Mouse (Mus musculus): ENCODE results near the gene Slitrk5.
"Not testable (repeated sequence)": the region's sequence is repeated elsewhere in the genome, so short reads cannot be mapped to it uniquely, and the experiment has no call there.

Slitrk5 gene

DNA sequence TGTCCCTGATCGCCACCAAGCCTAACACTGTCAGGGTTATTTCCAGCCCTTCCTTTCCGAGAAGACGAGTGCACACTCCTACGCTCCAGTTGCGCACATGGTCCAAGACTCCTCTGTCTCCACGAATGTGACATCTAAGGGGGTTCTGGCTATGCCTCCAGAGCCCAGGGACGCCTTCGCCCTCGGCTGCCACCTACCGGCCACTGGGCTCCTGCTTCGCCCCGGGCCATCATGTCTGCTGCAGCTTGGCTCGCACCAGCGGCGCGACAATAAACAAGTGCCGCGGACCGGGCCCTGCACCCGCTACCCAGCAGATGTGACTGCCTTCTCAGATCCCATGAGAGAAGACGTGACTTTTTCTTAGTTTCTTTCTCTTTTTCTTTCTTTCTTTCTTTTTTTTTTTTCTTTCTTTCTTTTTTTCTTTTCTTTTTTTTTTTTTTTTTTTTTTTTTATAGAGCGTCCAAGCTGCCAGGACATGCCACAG, at the start of gene Slitrk5:
Gene Slitrk5 (plus strand): TSS at position 434 of the 484 bp plus-strand sequence.
- in situ Hi-C loops (cut with MboI, MseI): no loop called here

DNA sequence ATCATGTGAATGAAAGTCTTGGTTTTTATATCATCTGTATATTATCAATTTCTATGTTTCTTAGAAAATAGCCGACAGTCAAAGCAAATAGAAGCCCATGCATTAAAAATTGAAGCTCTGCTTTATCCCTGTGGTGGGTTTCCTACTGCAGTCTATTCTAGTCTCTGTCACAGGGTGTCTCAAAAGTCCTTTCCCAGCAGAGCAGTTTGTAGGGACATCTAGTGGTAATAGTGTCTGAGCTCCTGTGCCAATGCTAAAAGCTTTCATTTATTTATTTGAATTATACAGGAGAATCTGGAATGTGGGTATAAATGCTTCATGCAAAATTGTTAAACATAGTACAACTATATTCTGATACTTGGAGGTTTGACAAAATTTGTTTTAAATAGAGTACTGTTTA, 2.0 kb upstream of the Slitrk5 start:
- in situ Hi-C loops (cut with MboI, MseI): no loop called here

DNA sequence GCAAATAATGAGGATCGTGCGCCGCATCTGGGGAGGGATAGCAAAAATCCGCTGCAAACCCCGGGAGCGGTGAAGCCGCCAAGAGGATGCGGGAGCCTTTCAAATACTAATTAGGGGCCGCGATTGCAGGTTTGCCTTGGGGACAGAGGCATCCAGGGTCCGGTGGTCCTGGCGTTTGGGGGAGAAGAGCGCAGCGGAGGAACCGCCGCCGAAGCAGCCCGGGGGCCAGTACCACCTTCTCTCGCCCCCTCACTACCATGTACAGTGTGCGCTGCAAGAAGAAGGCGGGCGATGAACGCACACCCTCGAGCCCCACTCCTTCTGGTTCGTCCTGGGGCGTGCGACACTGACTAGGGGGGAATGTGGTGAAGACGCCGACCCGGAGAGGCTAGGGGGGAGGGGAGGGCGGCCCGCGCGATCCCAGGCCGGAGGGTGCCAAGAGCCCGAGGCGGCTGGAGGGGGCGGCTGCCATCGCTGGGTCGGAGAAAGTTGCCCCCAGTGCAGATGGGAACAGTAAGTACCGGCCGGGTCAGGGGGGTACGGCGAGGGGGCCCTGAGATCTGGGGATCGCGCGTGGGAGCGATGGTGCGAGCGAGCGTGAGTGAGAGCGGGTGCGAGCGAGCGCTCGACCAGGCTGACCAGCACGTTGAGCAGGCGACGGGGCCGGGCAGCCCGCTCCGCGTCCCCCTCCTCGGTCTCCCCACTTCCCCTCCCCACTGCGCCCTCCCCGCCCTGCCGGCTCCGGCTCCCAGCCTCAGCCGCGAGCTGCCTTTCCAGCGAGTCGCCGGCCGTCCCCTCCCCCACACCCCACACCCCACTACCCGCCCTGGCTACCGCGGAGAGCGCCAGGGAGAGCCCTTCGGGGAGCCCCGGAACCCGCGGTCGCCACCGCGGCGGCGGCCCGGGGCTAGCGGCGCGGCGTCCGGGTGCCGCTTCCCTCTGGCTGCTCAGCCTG, 591 bp downstream of the Slitrk5 start:
- in situ Hi-C loops (cut with MboI, MseI): no loop called here

DNA sequence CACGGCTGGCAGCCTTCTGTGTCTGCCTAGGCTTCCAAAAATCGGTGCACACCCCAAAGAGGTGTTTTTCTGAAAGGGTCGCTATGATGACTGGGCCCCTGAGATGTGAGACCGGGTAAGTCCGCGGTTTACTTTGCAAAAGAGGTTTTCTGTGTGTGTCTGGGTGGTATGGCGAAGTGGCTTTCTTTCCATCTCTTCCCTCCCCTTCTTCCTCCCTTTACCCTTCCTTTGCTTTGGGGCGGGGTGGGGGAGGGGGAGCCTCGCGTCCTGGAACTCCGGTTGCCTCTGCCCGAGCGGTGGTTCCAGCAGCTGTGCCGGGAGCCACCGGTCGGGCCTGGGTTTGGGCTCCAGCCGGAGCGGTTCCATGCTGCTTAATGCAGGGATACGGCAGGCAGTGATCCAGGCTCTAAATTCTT, 1.3 kb downstream of the Slitrk5 start:
- in situ Hi-C loops (cut with MboI, MseI): no loop called here

DNA sequence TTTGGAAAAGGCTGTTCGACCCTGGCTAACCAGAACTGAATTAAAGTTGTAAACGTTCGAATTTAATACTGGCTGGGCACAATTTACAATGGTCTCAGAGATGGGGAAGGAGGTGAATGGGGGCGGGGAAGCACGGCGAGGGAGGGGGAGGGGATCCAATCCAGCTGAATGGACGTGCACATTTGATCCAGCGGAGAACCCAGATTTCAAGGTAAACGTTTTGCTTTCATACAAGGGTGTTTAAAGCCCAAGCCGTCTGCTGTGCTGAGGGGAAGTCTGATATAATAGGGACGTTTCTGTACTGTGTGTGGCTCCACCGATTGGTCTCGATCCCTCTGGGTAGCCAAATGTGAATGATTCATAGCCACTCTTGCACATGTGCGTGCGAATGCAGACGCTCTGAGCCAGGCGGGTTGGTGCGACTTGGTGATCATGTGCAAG, 2.0 kb downstream of the Slitrk5 start:
- in situ Hi-C loops (cut with MboI, MseI): no loop called here

DNA sequence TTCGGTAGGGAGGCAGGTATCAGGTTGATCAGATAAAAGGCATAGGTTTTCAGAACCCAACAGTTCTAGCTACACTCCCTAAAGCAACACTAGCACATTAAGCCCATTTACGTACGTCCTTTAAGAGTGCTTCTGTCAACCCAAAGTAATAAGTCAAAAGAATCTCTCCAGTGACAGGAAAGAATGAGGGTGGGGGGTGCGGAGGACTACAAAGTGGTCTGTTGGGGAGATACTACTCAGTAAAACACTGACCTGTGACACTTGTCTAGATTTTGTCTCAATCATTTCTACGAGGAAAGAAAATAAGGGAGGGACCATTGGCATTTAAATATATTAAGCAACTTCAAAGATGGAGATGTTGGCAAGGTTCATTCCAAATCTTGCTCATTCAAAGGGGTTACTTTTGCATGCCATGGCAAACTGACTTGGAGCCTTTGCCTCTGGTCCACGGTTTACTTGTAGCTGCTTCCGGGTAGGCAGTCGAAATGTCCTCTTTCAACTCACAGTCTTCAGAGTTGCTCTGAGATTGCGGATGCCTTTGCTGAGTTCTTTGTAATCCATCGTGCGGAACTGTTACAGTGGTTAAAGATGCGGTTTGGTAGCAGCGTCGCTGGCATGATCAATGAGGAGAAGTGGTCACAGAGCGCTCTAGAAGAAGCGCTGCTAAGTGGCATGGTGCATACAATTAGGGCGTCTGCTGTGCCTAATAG, 2.6 kb downstream of the Slitrk5 start:
- in situ Hi-C loops (cut with MboI, MseI): no loop called here

DNA sequence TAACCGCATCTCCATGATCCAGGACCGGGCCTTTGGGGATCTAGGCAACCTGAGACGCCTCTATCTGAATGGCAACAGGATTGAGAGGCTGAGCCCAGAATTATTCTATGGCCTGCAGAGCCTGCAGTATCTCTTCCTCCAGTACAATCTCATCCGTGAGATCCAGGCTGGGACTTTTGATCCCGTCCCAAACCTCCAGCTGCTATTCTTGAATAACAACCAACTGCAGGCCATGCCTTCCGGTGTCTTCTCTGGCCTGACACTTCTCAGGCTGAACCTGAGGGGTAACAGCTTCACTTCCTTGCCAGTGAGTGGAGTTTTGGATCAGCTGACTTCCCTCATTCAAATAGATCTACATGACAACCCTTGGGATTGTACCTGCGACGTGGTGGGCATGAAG, 5.4 kb downstream of the Slitrk5 start:
- in situ Hi-C loops (cut with MboI, MseI): no loop called here

DNA sequence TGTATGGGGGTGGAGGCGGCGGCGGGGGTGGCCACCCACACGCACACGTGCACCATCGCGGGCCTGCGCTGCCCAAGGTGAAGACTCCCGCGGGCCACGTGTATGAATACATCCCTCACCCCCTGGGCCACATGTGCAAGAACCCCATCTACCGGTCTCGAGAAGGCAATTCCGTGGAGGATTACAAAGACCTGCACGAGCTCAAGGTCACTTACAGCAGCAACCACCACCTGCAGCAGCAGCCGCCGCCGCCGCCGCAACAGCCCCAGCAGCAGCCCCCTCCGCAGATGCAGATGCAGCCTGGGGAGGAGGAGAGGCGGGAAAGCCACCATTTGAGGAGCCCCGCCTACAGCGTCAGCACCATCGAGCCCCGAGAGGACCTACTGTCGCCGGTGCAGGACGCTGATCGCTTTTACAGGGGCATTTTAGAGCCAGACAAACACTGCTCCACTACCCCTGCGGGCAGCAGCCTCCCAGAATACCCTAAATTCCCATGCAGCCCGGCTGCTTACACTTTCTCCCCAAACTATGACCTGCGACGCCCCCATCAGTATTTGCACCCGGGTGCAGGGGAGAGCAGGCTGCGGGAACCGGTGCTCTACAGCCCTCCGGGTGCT, 6.3 kb downstream of the Slitrk5 start:
- in situ Hi-C loops (cut with MboI, MseI): no loop called here

DNA sequence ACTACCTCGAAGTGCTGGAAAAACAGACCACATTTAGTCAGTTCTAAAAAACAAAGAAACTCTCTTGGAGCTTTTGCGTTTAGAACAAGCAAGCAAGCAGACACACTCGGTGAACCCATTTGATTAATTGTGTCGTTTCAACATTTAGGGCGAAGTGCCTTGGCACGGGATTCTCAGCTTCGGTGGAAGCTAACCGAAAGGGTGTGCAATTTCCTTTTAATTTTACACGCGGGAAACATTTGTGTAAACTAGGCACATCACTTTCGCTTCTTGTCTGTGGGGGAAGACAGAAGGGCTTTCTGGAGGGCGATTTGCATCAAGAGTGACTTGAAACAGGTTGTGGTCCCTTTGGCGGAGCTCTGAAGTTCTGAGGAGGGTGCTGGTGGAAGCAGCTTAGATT, 6.9 kb downstream of the Slitrk5 start:
- in situ Hi-C loops (cut with MboI, MseI): no loop called here

DNA sequence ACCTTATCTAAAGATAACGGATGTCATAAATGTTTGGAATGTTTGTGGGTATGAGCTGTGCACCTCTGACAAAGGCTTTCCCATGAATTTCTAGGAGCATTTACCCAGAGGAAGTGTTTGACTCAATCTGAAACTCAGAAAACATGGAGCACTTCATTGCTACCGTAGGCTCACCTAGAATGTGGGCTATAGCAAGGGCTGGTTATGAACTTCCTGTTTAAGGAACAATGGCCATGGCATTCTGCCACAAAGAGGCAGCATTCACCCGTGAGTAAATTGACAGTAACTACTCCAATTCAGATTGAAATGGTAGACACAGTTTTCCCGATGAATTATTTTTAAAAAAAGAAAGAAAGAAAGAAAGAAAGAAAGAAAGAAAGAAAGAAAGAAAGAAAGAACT, 8.6 kb downstream of the Slitrk5 start:
- in situ Hi-C loops (cut with MboI, MseI): no loop called here

DNA sequence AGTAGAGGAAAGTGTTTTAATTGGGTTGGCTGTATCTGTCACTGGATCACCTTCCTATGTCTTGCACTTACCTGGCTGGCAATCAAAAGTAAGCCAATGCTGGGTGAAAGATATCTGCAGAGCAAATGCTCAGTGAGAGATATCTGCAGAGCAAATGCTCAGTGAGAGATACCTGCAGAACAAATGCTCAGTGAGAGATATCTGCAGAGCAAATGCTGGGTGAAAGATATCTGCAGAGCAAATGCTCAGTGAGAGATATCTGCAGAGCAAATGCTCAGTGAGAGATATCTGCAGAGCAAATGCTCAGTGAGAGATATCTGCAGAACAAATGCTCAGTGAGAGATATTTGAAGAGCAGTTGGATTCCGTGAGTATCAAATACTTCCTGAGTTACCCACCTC, 15.2 kb downstream of the Slitrk5 start:
- in situ Hi-C loops (cut with MboI, MseI): not testable (repeated sequence)

DNA sequence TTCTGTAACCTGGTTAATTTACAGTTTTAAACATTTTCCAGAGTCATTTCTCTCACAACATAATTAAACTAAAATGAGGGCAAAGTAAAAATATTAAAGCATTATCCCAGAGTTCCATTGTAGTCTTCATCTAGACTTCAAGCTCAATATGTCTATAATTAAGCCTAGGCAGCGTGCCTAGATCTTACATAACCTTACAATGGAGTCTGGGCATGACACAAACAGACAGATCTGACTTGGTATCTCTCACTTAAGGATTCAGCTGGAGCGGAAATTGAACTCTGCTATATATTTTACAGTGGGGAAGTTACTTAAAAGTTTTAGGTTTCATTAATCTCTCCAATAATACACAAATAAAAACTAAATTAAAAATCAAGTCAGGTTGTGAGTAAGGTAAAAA, 54.9 kb downstream of the Slitrk5 start:
- in situ Hi-C loops (cut with MboI, MseI): no loop called here

Data from T-helper 1 cell (primary cell).